Mouse (Mus musculus): ENCODE results near the gene Ppp3ca. TPM values are rescaled to one million over a fixed set of nuclear protein-coding genes. Genes with fewer than 3 reads are reported as not detected.
A peak's percentile ranks its signal among the peaks of the same experiment; 100 is the strongest.
"Not testable (repeated sequence)": the region's sequence is repeated elsewhere in the genome, so short reads cannot be mapped to it uniquely, and the experiment has no call there.

Ppp3ca gene
- total RNA-seq, 2 experiments from 2014 or later: 51.0 to 62.6 TPM

DNA sequence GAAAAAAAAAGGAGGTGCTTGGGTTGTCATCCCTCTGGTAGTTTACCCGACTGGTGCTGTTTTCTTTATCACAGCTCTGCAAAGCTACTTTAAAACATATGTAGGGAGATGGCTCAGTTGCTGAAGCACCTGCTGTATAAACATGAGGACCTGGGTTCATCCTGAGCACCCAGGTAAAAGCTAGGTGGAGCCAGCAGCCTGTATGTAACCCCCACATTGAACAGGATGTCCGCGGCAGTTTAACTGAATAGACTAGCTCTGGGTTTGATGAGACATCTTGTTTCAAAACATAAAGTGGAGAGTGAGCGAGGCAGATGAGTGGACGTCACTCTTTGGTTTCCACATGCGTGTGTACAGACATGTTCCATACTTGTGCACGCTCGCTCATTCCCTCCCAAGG, 16.5 kb downstream of the Ppp3ca start:
- DNase-seq: no peak

DNA sequence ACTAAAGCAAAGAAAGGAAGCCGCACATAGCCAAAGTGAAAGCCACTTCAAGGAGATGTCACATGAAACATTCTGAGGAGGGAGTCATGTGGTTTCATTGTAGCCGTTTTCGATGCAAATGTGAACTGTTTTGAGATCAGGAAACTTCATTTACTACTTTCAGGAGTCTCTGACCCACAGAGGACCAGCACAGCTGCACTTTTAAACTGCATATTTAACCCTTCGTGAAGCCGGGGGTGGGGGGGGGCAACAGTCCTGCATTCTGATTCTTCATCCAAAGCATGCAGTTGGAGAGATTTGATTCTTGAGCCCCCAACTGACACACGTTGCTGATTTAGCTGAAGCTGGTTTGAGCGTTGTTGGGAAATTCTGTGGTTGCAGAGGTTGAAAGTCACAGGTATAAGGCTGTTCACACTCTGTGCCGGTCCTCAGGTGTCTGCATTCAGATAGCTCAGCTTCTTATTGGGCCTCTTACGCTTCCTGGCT, 18.2 kb downstream of the Ppp3ca start:
- no peak for DNase-seq

DNA sequence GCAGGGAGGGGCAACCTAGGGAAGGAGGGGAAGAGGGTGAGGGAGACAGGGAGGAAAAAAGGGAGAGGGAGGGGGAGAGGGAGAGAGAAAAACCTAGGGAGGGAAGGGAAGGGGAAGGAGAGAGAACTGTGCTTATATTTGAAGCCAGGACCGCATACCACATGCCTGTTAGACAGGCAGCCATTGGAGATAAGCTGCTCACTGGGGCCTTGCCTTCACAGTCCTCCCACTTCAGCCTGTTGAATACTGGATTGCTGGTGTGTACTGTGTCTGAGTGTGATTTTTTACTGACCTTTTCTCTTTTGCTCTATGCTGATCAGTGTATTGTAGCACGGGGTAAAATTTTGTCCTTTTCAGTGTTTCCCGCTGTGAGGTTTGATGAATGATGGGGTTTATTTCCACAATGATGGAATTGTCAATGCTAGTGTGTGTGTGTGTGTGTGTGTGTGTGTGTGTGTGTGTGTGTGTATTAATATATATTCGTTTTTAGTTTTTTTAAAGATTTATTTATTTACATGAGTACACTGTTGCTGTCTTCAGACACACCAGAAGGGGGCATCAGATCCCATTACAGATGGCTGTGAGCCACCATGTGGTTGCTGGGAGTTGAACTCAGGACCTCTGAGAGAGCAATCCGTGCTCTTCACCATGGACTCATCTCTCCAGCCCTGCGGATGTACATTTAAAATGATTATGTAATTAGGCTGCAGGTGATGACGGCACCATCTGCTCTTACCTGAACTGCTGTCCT, 20.0 kb downstream of the Ppp3ca start:
- no peak for DNase-seq

DNA sequence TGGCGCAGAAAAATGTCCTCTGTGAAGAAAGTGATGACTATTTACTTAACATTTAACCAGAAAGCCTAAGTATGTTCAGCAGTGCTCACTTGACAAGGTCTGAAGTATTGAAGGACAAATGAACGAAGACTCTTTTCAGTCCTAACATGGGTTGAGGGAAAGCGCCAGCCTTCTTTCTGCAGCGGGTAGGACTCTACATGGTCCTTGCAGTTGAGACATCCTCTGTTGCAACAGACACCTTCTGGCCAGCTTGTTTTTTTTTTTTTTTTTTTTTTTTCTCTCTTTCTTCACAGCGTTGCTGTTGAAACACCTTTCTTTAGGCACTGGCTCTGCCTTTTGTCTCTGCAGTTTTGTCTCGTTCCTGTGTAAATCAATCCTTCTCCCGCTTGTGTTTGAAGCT, 22.1 kb downstream of the Ppp3ca start:
- peak; percentile 31 for DNase-seq

DNA sequence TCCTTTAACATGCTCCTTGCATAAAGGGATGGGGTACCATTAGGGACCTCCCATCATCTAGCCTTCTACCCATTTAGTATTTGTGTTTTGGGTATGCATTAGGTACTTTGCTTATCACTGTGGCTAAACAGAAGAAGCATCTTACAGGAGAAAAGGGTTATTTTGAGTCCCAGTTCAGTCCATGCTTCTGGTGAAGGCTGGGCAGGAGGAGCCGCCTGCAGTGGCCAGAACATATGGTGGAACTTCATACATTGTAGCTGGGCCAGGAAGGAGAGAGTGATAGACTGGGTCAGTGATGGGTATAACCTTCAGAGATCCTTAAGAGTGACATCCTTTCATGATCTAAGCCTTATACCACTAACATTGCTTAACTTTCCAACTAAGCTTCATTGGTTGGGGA, 23.6 kb downstream of the Ppp3ca start:
- no peak for DNase-seq

DNA sequence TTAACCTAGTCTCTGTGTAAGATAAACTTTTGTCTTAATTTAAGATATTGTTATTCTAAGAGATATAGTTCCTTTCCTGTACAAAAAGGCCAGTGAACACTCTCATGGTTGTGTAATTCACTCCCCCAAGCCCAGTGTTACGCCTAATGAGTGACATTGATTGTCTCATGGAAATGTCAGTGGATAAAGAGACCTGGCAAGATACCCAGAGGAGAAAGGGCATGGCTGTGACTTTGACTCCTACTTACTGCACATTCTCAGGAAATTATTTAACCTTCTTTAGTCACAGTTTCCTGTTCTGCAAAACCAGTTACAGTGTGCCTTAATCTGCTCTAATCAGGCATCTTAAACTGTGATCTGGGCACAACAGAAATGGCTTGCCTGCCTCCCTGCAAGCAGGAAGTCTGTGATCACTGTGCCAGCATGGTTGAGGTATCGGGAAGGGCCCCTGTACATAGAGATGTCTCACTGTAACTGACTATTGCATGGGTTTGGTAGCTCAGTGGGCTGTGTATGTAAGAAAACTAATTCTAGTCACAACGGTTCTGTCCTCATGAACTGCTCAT, 27.8 kb downstream of the Ppp3ca start:
- no peak for DNase-seq

DNA sequence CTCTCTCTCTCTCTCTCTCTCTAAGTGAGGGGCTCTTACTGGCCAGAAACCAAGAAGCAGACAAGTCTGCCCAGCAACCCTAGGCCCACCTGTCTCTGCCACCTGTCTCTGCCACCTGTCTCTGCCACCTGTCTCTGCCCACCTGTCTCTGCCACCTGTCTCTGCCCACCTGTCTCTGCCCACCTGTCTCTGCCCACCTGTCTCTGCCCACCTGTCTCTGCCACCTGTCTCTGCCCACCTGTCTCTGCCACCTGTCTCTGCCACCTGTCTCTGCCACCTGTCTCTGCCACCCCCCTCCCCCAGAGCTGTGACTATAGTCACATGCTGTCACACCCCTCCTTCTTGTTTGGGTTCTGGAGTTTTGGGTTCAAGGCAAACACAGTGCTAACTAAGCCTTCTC, 29.8 kb downstream of the Ppp3ca start:
- not testable (repeated sequence) for DNase-seq

DNA sequence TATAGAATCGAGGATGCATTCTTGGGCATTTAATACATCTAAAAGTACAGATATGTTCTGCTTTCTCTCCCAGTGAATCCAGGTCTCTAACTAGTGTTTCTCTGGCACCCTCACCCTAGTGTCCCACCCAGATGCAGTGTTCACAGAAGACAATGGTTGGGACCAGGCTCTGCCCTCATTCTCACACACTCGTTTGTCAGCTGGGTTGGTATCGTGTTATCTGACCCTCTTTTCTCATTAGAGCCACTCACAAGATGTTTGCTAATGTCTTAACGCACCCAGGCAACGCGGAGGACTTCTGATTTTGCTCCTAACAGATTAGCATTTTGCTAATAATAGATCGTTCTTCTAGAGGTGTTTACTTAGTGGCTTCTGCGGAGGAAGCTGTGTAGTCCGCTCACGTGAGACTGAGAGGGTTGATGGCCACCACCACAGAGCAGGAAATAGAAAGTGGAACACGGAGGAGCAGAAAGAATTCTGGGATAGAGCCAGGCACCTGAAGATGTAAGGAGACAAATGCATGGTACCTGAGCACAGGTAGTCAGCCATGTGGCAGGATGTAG, 30.6 kb downstream of the Ppp3ca start:
- DNase-seq: no peak

DNA sequence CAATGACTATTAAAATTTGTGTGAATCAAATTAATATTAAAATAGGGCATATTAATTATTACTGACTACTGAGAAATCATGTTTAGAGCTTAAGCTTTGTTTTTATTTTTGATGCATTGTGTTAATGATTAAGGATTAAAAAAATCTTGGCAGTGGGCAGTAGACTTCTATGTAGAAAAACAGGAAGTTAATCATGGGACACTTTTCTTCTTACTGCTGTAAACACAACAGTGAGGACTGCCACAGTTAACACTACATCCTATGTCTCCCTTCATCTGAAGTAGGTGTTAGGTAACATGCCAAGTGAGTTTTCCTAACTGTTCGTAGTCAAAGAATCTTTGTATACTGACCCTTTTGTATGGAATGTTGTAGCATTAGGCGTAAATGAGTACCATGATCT, 32.9 kb downstream of the Ppp3ca start:
- no peak for DNase-seq

DNA sequence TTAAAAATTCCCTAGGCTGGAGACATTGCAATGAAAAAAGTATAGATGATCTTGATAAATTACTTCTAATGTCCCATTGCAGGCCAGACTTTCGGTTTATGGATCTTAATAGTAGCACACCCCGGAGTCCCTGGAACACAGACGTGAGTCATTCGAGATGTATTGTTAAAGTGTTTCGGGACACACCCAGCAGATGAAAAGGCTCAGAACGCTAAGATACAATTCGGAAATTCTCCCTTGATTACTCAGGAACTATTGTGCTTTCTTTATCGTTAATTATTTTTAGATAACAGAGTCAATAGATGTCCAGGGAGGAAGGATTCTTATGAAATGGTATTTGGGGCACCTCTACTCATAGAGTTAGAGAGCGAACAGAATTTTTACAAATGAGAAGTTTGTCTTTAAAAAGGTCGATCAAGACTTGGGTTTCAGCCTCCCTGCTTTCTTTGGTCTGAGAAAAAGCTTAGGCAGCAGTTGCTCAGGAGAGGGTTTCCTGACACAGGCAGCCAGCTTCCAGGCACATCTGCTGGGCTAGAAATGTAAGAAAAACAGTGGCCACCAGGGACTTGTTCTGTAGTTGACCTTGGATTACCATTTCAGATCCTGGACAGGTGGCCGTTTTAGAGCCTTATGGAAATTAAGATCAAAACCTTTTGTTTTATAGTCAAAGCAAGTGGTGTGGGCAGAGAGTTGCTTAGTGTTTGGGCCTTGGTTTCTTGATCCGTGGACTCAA, 34.8 kb downstream of the Ppp3ca start:
- DNase-seq: no peak

DNA sequence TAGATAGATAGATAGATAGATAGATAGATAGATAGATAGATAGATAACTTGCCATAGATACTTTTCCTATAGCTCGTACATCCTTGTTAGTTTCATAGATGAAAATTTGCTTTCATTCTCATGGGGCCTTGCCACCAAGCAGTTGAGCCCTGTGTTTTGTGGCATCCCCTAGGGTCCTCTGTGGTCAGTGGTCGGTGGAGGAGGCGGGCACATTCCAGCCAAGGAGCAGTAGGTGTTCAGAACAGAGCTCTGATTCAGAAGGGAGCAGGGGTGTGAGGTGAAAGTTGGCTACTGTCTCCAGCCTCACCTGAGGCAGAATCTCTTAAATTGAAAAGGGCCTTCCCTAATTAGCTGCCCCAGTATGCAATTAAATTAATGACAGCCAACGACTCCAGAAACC, 36.1 kb downstream of the Ppp3ca start:
- no peak for DNase-seq

DNA sequence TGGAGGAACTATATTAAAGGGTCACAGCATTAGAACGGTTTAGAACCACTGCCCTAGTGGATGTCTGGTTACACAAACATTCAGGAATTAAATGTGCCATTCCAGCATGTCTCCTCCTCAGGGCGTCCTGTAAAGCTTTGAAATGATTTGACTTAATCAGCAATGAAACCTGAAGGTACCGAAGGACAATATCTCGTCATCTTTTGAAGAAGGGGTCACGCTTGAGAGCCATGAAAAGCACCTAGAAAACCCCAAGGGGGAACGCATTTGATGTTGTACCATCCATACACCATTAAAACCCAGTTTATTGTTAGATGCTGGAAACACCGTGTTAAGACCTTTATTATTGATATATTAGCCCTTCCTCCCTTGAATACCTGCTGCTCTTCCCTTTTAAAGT, 36.8 kb downstream of the Ppp3ca start:
- DNase-seq: no peak

DNA sequence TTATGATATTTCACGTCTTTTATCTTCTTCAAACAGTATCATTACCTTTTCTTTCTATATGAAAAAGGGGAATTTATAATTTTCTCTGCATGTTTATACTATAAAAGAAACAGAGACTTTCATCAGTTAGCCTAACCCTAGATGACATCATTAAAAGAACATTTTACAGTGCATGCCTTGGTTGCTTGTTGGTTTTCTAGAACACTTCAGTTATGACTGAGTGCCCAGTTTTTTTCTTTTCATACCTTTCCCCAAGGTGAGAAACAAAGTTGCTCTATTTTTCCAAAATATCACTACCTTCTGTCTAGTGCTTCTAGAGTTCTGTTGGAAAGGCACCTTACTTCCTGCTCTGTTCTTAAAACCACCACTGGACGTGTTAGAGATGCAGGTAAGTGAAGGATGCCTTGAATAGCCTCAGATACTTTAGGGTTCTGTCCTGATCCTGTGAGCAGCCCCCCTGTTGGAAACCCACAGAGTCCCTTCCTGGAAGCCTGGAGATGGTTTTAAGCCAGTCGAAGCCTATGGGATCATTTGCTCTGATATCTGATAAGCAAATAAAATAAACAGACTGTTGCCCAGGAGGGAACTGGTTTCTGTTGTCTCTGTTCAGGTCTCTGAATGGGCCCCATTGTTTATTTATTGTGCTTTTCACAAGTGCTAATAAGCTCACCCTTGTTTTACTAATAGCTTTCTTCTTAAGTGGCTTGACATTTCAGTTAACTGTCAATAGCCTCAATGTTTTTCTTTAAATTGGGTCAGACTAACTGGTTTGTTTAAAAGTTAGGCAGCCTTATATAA, 37.5 kb downstream of the Ppp3ca start:
- no peak for DNase-seq

DNA sequence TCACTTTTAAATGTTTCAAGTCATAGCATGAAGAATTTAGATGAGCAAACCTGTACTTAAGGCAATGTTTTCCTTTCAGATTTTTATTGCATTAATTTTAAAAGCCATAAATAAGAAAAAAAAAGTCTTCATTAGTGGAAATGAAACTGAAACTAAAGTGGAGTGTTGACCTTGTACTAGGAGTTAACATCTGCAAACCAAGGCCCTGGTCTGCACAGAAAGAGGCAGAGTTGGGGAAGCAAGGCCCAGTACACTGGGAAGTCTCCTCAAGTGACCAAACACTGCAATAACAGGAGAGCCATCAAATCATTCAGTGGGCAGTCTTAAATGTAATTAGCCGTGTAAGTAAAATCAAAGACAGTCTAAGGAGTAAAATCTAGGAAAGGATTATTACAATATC, 38.3 kb downstream of the Ppp3ca start:
- DNase-seq: no peak

DNA sequence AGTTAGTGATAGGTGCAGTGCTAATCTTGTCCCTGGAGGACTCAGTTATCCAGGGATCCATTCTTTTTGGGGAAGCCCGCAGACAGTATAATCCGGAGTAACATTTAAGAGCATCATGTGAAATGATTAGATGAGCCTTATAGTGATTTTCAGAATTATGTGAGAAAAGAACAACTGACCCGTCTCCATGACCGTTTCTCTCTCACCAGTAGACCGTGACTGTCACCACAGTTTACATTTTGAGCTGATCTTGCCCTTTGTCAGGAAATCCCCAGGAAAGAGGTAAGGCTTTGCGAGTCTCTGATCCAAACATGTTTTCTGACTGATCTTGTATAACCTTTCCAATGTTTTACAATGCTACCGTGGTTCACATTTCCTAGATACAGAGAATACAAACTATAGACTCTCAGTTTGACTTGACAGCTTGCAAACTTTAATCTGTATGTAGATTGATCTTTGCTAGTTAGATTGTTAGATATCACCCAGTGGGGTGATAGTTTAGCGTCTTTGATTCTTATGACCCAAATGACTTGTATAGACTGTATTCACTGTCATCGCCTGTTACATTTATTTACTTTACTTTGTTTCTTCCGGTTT, 40.5 kb downstream of the Ppp3ca start:
- DNase-seq: no peak

DNA sequence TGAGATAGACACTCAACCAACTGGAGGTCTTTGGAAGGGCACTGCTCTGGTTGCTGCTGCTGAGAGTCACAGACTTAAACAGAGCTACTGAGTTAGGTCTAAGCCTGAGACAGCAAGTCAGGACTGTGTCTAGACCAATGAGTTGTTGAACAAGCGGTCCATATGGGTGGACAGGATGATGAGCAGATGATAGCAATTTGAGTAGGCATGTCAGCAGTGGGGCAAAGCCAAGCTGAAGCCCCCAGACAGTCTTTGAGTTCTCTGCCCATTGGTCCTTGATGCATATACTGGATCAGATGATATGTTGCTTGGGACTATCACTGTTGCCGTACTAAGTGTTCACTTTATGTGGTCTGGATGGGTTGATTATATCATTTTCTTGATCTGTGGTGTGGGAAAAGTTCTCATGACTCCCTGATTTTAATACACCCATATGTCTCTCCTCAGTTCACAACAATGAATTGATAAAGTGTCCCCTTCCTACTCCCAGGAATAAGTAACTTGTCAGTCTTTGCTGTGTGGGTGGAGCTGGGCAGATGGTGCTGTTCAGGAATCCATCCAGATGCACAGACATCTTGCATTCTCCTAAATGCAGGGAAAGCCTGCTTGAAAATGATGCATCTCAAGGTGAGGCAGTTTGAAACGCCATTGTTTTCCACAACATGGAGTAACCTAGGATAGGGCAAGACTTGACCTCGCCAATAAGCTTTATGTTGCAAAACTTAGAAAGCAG, 44.5 kb downstream of the Ppp3ca start:
- no peak for DNase-seq

DNA sequence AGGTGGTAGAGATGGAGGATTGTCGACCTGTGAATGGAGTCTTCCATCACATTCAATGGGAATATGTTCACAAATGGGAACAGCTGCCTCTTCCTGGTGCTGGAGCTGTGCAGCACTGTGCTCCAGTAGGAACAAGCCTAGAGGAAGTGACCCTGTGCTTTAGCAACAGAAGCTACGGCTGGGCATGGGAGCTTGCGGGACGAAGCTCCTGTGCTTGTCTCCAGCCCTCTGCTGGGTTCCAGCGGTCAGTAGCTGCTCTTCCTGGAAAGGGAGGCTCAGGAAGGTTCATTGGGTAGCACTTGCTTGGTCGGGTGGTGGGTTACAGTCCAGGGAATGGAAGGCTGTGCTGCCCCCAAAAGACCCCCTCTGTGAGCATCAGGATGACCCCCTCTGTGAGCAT, 46.3 kb downstream of the Ppp3ca start:
- no peak for DNase-seq

DNA sequence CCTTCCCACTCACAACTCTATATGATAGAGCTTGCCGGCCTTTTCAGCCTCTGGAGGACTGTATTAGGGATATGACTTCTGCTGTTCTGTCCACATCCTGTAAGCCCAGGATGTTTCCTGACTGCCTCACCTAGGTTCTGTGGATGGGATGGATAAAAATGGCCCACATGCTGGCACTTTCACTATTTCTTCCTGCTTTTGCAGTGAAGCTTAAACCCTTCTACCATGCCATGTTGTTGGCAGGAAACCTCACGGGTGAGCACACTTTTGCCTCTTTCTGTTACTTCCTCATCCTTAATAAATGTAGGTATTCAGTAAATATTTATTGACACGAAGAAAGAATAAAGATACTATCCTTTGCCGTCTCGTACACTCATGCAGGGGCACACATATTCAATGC, 48.5 kb downstream of the Ppp3ca start:
- DNase-seq: no peak

DNA sequence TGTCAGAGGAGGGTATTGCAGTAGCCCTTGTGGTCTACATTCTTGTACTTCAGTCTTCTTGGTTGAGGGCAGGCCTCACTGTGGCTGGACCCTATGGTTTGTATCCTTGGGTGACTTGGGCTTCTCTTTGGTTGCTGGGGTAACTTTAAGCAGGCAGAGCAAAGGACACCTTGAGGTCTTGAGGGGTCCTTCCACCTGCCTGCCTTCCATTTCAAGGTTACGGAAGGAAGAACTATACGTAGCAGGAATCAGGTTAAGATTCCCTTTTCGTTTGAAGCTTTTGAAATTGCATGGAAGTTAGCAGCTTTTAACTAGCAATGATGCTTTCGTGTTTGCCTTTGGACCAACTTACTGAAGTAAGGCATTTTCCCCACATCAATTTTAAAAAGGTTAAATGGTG, 51.3 kb downstream of the Ppp3ca start:
- no peak for DNase-seq

DNA sequence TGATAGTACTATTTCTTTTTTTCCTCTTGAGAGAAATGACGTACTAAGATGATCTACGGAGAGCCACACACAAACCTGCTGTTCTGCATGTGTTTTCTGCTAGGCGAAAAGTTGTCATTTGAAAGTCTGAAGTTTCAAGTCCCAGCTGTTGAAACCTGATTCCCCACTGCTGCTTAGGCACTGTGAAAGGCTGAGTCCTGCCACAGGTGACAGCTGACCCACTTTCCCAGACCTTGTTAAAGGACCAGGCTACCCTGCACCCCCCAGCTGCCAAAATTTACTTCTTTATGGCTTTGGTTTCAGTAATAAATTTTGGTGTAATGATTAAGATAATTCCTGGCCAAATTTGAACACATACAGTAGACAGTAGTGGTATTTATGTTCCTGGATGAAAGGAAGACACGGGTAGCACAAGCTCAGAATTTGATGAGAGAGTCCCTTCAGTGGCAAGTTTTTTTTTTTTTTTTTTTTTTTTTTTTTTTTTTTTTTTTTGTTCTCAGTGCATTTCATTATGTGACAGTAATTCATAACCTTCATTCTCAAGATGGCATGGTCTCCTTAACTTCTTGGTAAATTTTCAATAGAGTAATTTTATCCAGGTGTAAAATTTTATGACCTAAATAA, 52.0 kb downstream of the Ppp3ca start:
- DNase-seq: no peak

DNA sequence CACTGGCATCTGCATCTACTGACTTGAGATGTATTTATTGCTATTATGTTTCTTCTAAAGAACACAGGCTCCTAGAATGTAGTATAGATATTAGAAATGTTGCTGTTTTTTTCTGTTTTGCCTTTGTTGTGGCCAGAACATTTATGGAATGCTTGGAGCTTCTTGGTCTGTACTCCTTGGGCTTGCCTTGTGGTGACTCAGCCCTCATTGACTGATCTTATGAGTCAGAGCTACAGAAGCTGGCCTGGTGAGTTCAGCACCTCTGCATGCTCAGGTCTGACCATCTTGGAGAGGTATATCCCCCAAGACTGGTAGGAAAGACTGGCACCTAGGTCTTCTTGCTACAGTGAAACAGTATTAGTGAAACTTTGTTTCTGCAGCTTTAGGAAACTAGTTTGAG, 52.6 kb downstream of the Ppp3ca start:
- no peak for DNase-seq
